Mouse (Mus musculus) adrenal gland (tissue): ENCODE measurements around the gene 2810006K23Rik.
"Not testable (repeated sequence)": the region's sequence is repeated elsewhere in the genome, so short reads cannot be mapped to it uniquely, and the experiment has no call there.

Source experiments
- intact Hi-C: fragments of 180-260 bp; cut with DNase I; formaldehyde crosslinking; loops from one replicate; pipeline ENCODE4 v1.15.1; 2025
- long read RNA-seq, 2 experiments: library from polyadenylated mRNA; unstranded; transcript quantifications; one replicate each; pipeline ENCODE4 v2.0.0; 2020; ENCODE audit warnings: borderline replicate concordance in 1 of 2; ENCODE audit not compliant: insufficient replicate concordance in 1 of 2

The 2810006K23Rik gene
- long read RNA-seq, experiment 1, transcript 2810006K23Rik-201 (3 exons, 1,677 nt): major isoform, 18 of 19 reads
- long read RNA-seq, experiment 1, partial matches to known transcripts: 0 of 19 reads
- long read RNA-seq, experiment 1, other reads (novel, unspliced or antisense): 0 of 19 reads
- long read RNA-seq, experiment 2, transcript 2810006K23Rik-201 (3 exons, 1,677 nt): major isoform, 17 of 19 reads
- long read RNA-seq, experiment 2, partial matches to known transcripts: 0 of 19 reads
- long read RNA-seq, experiment 2, other reads (novel, unspliced or antisense): 2 of 19 reads

GRCm38 (mm10) chr5:124327510-124328364, at the start of gene 2810006K23Rik, which contains the start of gene Mphosph9:
Gene 2810006K23Rik, plus strand, starts transcription at chr5:124328089.
Gene Mphosph9, minus strand, starts transcription at chr5:124327972.
- intact Hi-C loops: no loop called here

DNA sequence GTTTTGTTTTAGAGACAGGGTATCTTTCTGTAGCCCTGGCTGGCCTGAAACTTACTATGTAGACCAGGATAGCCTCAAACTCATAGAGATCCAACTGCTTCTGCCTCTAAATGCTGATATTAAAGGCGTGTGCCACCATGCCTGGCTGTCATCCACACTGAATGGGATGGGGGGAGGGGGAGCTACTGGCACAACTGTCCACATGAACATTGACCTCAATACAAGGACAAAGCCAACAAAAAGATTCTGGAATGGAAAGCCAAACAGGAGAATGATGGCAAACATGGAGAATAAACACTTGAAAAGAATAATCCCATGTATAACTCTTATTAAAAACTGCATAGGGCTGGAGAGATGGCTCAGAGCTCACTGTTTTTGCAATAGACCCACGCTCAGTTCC, 45.0 kb upstream of the 2810006K23Rik start:
- intact Hi-C loops: loop anchor here (5.0 kb wide), 1 partner anchor 121 kb away; no protein-coding TSS in a partner anchor

DNA sequence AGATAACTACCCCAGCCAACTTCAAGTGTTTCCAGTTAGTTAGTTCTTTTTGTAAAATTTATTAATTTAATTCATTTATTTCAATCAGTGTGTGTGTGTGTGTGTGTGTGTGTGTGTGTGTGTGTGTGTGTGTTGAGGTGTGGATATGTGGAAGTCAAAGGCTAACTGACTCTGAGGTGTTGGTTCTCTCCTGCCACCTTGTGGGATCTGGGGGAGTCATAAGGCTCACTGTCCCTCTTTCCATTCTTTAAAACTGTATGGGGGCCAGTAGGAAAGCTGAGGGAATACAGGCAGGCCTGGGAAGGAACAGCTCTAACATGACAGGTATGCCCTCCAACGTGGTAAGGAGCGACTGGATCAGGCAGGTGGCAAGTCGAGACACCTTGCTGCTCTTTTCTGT, 43.6 kb upstream of the 2810006K23Rik start:
- intact Hi-C loops: loop anchor here (5.0 kb wide), 1 partner anchor 122 kb away; no protein-coding TSS in a partner anchor

- intact Hi-C loops: no loop called here
Measured at GRCm38 (mm10) chr5:124287616-124288247, 40.2 kb upstream of the 2810006K23Rik start.

- intact Hi-C loops: loop anchor here (5.0 kb wide), 1 partner anchor 33 kb away; no protein-coding TSS in a partner anchor
Measured at GRCm38 (mm10) chr5:124290216-124290615, 37.7 kb upstream of the 2810006K23Rik start.

GRCm38 (mm10) chr5:124293967-124294366, 33.9 kb upstream of the 2810006K23Rik start:
- intact Hi-C loops: loop anchor here (5.0 kb wide), 1 partner anchor 37 kb away; no protein-coding TSS in a partner anchor

GRCm38 (mm10) chr5:124296475-124296874, 31.4 kb upstream of the 2810006K23Rik start:
- intact Hi-C loops: no loop called here

GRCm38 (mm10) chr5:124299307-124299706, 28.6 kb upstream of the 2810006K23Rik start:
- intact Hi-C loops: not testable (repeated sequence)

- intact Hi-C loops: no loop called here
Measured at GRCm38 (mm10) chr5:124300132-124300531, 27.8 kb upstream of the 2810006K23Rik start.

DNA sequence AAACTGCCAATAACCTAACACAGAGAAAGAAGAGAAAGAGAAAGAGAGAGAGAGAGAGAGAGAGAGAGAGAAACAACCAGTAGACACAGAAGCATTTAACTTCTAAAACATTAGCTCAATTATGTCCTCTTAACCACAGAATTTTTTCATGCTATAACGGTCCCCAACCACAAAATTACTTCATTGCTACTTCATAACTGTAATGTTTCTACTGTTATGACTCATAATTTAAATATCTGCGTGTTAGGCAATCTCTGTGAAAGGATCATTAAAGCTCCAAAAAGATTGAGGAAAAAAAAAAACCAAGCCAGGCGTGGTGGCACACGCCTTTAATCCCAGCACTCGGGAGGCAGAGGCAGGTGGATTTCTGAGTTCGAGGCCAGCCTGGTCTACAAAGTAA, 25.0 kb upstream of the 2810006K23Rik start:
- intact Hi-C loops: not testable (repeated sequence)

GRCm38 (mm10) chr5:124309155-124309554, 18.7 kb upstream of the 2810006K23Rik start:
- intact Hi-C loops: no loop called here

GRCm38 (mm10) chr5:124310091-124310490, 17.8 kb upstream of the 2810006K23Rik start:
- intact Hi-C loops: no loop called here

- intact Hi-C loops: no loop called here
Measured at GRCm38 (mm10) chr5:124315498-124315897, 12.4 kb upstream of the 2810006K23Rik start.

DNA sequence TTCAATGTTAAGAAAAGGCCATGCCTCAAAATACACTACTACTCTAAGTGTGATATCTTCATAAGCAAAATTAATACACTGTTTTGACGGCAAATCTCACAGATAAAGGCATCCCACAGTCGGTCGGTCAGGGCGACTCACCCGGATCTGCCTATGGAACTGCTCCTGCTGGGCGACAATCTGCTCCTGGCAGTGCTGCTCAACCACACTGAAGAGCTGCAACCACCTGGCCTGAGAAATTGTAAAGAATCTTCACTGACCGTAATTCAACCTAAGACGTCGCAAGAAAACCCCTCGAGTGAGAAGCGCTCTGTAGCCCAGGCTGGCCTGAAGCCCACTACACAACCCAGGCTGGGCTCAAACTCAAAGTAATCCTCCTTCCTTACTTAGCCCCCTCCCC, 11.9 kb upstream of the 2810006K23Rik start:
- intact Hi-C loops: no loop called here

- intact Hi-C loops: no loop called here
Measured at GRCm38 (mm10) chr5:124317648-124318047, 10.2 kb upstream of the 2810006K23Rik start.

GRCm38 (mm10) chr5:124326829-124327228, 1.1 kb upstream of the 2810006K23Rik start:
- intact Hi-C loops: no loop called here

DNA sequence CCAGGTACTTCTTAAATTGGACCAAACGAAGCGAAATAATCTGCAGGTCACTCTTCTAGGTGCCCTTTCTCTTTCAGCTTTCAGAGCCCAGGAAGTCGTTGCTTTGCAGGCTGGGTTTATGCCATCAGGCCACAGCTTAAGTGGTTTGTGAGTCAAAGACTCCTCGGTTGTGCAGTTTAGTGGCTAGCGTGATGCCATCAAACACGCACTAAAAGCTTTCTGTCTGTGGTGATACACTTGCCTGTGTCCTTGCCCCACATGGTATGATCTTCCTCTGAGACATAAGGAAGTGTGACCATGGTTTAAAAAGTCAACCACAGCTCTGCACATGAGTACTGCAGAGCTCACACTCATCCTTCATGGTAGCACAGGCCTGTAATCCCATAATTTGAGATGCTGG, 2.2 kb downstream of the 2810006K23Rik start:
- intact Hi-C loops: no loop called here

DNA sequence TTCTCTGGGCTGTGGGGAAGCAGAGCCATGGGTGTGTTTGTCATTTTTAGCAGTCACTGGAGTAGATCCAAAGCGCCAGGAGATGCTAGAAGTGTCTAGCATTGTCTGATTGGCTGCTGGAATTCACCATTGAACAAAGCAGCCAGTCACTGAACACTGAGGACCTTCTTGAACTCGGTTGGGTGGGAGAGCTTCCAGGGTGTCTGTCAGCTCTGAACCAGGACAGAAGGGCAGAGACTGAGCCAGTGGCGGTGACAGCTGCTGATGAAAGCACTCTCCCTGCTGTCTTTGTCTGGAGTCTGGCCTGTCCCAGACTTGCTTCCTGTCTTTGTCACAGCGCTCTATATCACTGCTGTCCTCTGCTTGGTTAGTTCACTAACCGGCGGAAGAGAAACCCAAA, 6.5 kb downstream of the 2810006K23Rik start:
- intact Hi-C loops: no loop called here

DNA sequence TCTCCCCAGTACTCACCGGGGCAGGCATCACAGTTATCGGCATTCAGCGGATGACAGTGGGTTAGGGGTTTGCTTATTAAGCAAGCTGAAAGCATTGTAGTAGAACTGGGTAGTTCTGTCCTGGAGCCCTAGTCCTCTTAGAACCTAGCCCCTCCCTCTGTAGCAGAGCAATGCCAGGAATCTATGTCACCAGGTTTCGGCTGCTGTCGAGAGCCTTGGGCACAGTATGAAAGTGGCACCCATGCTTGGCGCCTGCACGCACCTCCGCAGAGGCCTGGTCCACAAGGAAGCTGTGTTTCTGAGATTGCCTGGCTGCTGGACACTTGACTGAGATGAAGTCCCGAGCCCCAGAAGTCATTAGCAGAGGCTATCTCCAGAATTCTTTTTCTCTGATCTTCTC, 9.2 kb downstream of the 2810006K23Rik start:
- intact Hi-C loops: no loop called here

DNA sequence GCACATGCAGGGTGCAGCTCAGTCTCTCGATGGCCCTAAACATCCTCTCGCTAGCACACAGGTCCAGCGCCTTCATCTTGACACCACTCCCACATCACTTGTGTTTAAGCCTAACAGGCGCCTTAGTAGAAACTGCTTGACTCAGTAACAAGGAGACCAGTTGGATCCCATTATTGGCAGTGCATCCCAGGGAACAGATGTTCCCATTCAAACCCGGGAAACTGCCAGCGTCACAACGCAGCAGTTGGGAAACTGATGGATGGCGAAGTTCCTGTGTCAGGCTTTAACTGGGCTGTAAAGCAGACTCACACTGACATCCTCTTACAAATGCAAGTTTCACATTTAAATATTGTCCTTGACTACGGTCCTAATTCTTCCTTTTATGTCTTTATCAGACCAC, 10.0 kb downstream of the 2810006K23Rik start:
- intact Hi-C loops: no loop called here

- intact Hi-C loops: no loop called here
Measured at GRCm38 (mm10) chr5:124338791-124339190, 10.9 kb downstream of the 2810006K23Rik start.
